Mouse (Mus musculus) lung, adult 2 months (tissue): ENCODE measurements around the gene Tmem74b. TPM values are rescaled to one million over a fixed set of nuclear protein-coding genes. Genes with fewer than 3 reads are reported as not detected.
A peak's percentile ranks its signal among the peaks of the same experiment; 100 is the strongest.

Experiments used
- DNase-seq: peaks from one replicate; pipeline ENCODE4 v3.0.0; 2022
- H3K4me1 ChIP-seq: fragments of 200-500 bp; 2 replicates; pipeline ENCODE4 v1.6.1; 2011; ENCODE audit warnings: low read length; ENCODE audit not compliant: control insufficient read depth, insufficient read depth
- H3K4me3 ChIP-seq: fragments of 200-500 bp; replicated peaks from 2 replicates; pipeline ENCODE3; 2011; ENCODE audit warnings: low read depth, mild to moderate bottlenecking, control low read depth, low read length; ENCODE audit errors: extremely low read depth
- CTCF ChIP-seq: fragments of 200-500 bp; IDR thresholded peaks from 2 replicates; pipeline ENCODE4 v1.5.1; 2011; ENCODE audit warnings: mild to moderate bottlenecking, low read length, control low read depth; ENCODE audit not compliant: insufficient read depth
- POLR2A ChIP-seq: fragments of 200-500 bp; IDR thresholded peaks from 2 replicates; pipeline ENCODE4 v1.6.1; 2011; ENCODE audit warnings: low read depth, mild to moderate bottlenecking, control low read depth, low read length, borderline replicate concordance; ENCODE audit errors: extremely low read depth
- WGBS: fragments of 180-500 bp; shearing (Covaris S2); methylation state at CpG from one replicate; pipeline ENCODE4 v1.1.7; 2018; 5-methylcytosine and 5-hydroxymethylcytosine counted together
- polyA plus RNA-seq: library from polyadenylated mRNA; depleted of rRNA; stranded (reverse); fragments of >200 nt; gene quantifications from 2 replicates; pipeline ENCODE4 v1.2.3, GENCODE M21; 2012; rRNA removed

The Tmem74b gene
- 0.29 and 0.32 TPM in 2 replicates for polyA plus RNA-seq

GRCm38 (mm10) chr2:151701231-151702145, at the start of gene Tmem74b:
Gene Tmem74b, plus strand, starts transcription at chr2:151702008.
- peak within 1 kb of the TSS; percentile 28 for H3K4me3 ChIP-seq
- DNase-seq = no peak
- 9% methylated on average over 25 of the region's 25 CpGs for WGBS
- TF ChIP-seq CTCF (no peak), POLR2A (no peak)
- no peaks in the 10 kb centered on the region; the same call in 1 of the 2 replicates for H3K4me1 ChIP-seq

GRCm38 (mm10) chr2:151652053-151652452, 49.8 kb upstream of the Tmem74b start:
- no peak overlapping the region for H3K4me3 ChIP-seq
- H3K4me1 ChIP-seq = no peaks in the 10 kb centered on the region
- 50% methylated on average over 1 of the region's 1 CpGs for WGBS
- TF ChIP-seq CTCF (no peak), POLR2A (no peak)
- DNase-seq = no peak

- TF ChIP-seq POLR2A = no peak
- no peak for TF ChIP-seq CTCF
- Histone ChIP-seq H3K4me1 (no peaks in the 10 kb centered on the region), H3K4me3 (no peak within 1 kb of the TSS)
- DNase-seq = no peak
- 70% methylated on average over 3 of the region's 3 CpGs for WGBS
Observed at GRCm38 (mm10) chr2:151668433-151668832, 33.4 kb upstream of the Tmem74b start, which contains the start of gene Rad21l. Gene Rad21l, minus strand, starts transcription at chr2:151668533.

DNA sequence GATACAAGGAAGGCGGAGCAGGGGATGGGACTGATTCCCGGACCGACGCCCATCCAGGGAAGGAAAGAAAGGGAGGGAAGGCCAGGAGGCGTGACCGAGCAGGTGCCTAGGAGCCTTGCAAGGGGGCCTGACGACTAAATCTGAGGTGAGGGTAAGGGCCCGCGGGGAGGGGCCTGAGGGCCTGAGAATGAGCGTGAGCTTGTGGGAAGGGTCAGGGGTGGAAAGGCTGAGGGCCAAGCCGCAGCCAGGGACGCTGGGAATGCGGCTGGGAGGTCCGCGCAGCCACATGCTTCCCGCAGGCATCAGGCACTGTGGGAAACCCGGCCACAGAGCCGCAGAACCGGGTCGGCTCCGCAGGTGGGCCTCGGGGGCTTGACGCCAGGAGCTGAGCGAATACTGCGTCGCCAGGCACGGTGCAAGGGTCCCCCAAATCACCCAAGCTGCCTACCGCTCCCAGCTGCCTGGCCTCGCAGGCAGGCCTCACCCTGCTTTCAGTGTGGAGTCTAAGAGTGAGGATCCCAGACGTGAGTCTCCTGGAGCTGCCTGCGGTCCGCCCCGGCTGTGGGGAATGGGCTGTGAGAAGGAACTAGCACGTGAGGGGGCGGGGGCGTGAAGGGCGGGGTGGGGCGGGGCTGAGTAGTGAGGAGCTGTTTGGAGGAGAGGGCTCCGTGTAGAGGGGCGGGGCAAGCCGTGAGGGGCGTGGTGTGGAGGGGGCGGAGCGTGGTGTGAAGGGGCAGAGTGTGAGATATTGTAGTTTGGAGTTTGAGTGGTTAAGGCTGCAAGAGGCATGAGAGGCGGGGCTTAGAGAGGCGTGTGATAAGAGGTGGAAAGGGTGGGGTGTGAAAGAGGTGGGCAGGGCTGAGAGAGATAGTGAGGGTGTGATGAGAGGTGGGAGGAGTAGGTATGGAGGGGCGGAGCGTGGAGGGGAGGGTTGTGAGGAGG, 31.5 kb upstream of the Tmem74b start:
- DNase-seq = no peak
- Histone ChIP-seq H3K4me3 (no peak overlapping the region), H3K4me1 (no peaks in the 10 kb centered on the region)
- TF ChIP-seq POLR2A (no peak), CTCF (no peak)
- WGBS = 35% methylated on average over 48 of the region's 48 CpGs

DNA sequence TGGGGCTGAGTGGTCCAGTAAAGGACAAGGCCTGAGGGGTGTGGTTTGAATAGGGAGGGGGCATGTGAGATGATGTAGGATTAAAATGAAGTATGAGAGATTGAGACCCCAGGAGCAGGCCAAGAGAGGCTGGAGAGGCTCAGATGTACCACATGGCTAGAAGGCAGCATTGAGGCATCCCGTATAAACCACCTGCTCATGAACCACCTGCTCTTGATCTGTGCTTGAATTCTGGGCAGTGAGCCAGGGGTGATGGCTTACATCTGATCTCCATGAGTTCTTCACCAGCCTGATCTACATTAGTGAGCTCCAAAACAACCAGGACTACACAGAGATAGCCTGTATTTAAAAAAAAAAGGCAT, 30.9 kb upstream of the Tmem74b start:
- no peak for DNase-seq
- no peaks in the 10 kb centered on the region for H3K4me1 ChIP-seq
- TF ChIP-seq POLR2A = no peak
- 43% methylated on average over 1 of the region's 1 CpGs for WGBS
- no peak overlapping the region for H3K4me3 ChIP-seq

GRCm38 (mm10) chr2:151676234-151676633, 25.6 kb upstream of the Tmem74b start:
- no peak overlapping the region for H3K4me3 ChIP-seq
- H3K4me1 ChIP-seq = no peaks in the 10 kb centered on the region
- no peak for DNase-seq
- TF ChIP-seq POLR2A = no peak
- 0 out of 2 replicates have a peak, but pooled peaks have one; percentile 4 for TF ChIP-seq CTCF
- 54% methylated on average over 2 of the region's 2 CpGs for whole genome bisulfite sequencing

DNA sequence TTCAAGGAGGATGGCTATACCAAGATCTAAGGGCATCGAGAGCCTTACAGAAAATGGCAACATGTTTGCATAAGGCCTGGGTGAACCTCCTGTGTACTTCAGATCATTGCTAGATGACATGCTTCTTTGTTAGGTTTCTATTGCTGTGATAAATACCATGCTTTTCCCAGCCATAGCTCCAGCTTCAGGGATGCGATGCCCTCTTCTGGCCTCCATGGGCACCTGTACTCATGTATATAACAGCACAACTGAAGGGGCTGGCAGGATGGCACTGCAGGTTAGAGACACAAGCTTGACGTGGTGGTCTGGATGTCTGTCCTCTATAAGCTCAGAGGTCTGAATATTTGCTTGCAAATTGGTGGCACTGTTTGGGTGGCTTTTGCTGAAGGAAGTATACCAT, 19.5 kb upstream of the Tmem74b start:
- H3K4me1 ChIP-seq = no peaks in the 10 kb centered on the region
- 53% methylated on average over 3 of the region's 3 CpGs for WGBS
- TF ChIP-seq POLR2A = no peak
- TF ChIP-seq CTCF = peak; percentile 61
- H3K4me3 ChIP-seq = no peak overlapping the region
- DNase-seq = no peak

GRCm38 (mm10) chr2:151682976-151683375, 18.8 kb upstream of the Tmem74b start:
- no peak for DNase-seq
- WGBS = 90% methylated on average over 4 of the region's 4 CpGs
- Histone ChIP-seq H3K4me1 (no peaks in the 10 kb centered on the region), H3K4me3 (no peak overlapping the region)
- no peak for TF ChIP-seq CTCF
- TF ChIP-seq POLR2A = no peak

- TF ChIP-seq POLR2A = no peak
- TF ChIP-seq CTCF = no peak
- under 1% methylated on average over 96 of the region's 97 CpGs for WGBS
- no peaks in the 10 kb centered on the region; the same call in 1 of the 2 replicates for H3K4me1 ChIP-seq
- DNase-seq = peak; percentile 25
- H3K4me3 ChIP-seq = peak overlapping the region; percentile 28
Observed at GRCm38 (mm10) chr2:151702146-151702850, 490 bp downstream of the Tmem74b start.
